Mouse (Mus musculus) neural tube, embryonic 15.5 days (tissue): ENCODE measurements around the gene Psma5. TPM values are rescaled to one million over a fixed set of nuclear protein-coding genes. Genes with fewer than 3 reads are reported as not detected.
"Not testable (repeated sequence)": the region's sequence is repeated elsewhere in the genome, so short reads cannot be mapped to it uniquely, and the experiment has no call there.

Source experiments
- ATAC-seq: fragments of 200-750 bp; cut with Nextera tagmentation; 2 replicates; pipeline ENCODE4 v1.8.0; 2017; ENCODE audit warnings: mild to moderate bottlenecking, moderate TSS enrichment, moderate library complexity; ENCODE audit not compliant: low FRiP score
- H3K27ac ChIP-seq: fragments of 300-500 bp; sonication (generic); replicated peaks from 2 replicates; pipeline ENCODE4 v1.5.1; 2015; ENCODE audit warnings: mild to moderate bottlenecking, inconsistent platforms
- H3K27me3 ChIP-seq: fragments of 300-500 bp; sonication (generic); replicated peaks from 2 replicates; pipeline ENCODE4 v1.6.1; 2015; ENCODE audit warnings: inconsistent platforms
- H3K36me3 ChIP-seq: fragments of 300-500 bp; sonication (generic); 2 replicates; pipeline ENCODE4 v1.6.1; 2015; ENCODE audit warnings: inconsistent platforms
- H3K4me1 ChIP-seq: fragments of 300-500 bp; sonication (generic); 2 replicates; pipeline ENCODE4 v1.6.1; 2015; ENCODE audit warnings: inconsistent platforms
- H3K4me2 ChIP-seq: fragments of 300-500 bp; sonication (generic); 2 replicates; pipeline ENCODE4 v1.6.1; 2015; ENCODE audit warnings: inconsistent platforms, mild to moderate bottlenecking, moderate library complexity
- H3K4me3 ChIP-seq: fragments of 300-500 bp; sonication (generic); replicated peaks from 2 replicates; pipeline ENCODE4 v1.5.1; 2015; ENCODE audit warnings: mild to moderate bottlenecking, inconsistent platforms
- H3K9ac ChIP-seq: fragments of 300-500 bp; sonication (generic); replicated peaks from 2 replicates; pipeline ENCODE4 v1.6.1; 2015; ENCODE audit warnings: mild to moderate bottlenecking, inconsistent platforms
- H3K9me3 ChIP-seq: fragments of 300-500 bp; sonication (generic); replicated peaks from 2 replicates; pipeline ENCODE4 v1.6.1; 2016; ENCODE audit warnings: inconsistent platforms
- WGBS: fragments of 180-500 bp; shearing (Covaris S2); methylation state at CpG from one replicate; pipeline ENCODE4 v1.1.7; 2015; ENCODE audit warnings: mixed read lengths; 5-methylcytosine and 5-hydroxymethylcytosine counted together
- polyA plus RNA-seq: library from polyadenylated mRNA; unstranded; fragments of >200 nt; fragmentation: Nextera tagmentation; extraction: Ambion mirVana; gene quantifications from 2 replicates; pipeline ENCODE4 v1.2.1, GENCODE M21; 2015

Gene Psma5
- polyA plus RNA-seq, 1 experiment from 2014 or later: 239 TPM

- H3K9ac ChIP-seq: peak within 1 kb of the TSS; percentile 37
- peaks cover 13% of the 10 kb centered on the region for H3K4me1 ChIP-seq
- 2% methylated on average over 44 of the region's 44 CpGs for WGBS
- no peak; the same call in 1 of the 2 replicates for ATAC-seq
- H3K4me2 ChIP-seq: peak within 1 kb of the TSS; percentile 72
- peak within 1 kb of the TSS; percentile 42 for H3K4me3 ChIP-seq
- H3K27me3 ChIP-seq: peaks cover 56% of the 10 kb centered on the region
- H3K9me3 ChIP-seq: no peaks in the 10 kb centered on the region
- H3K36me3 ChIP-seq: no peaks in the 10 kb centered on the region
- no peak within 1 kb of the TSS for H3K27ac ChIP-seq
Measured at GRCm38 (mm10) chr3:108226558-108227350, 30.0 kb upstream of the Psma5 start, which contains the start of gene Sypl2. Gene Sypl2 (minus strand): TSS chr3:108226648.

GRCm38 (mm10) chr3:108227521-108227920 is 29.2 kb upstream of the Psma5 start:
- H3K4me3 ChIP-seq: no peak overlapping the region
- H3K9ac ChIP-seq: no peak overlapping the region
- H3K4me2 ChIP-seq: no peak overlapping the region
- H3K36me3 ChIP-seq: no peaks in the 10 kb centered on the region
- H3K27ac ChIP-seq: no peak overlapping the region
- peaks cover 50% of the 10 kb centered on the region for H3K27me3 ChIP-seq
- WGBS: 80% methylated on average over 2 of the region's 2 CpGs
- no peak for ATAC-seq
- H3K4me1 ChIP-seq: peaks cover 13% of the 10 kb centered on the region
- no peaks in the 10 kb centered on the region for H3K9me3 ChIP-seq

- ATAC-seq: no peak
- H3K4me3 ChIP-seq: no peak overlapping the region
- 83% methylated on average over 4 of the region's 4 CpGs for WGBS
- H3K9me3 ChIP-seq: no peaks in the 10 kb centered on the region
- H3K9ac ChIP-seq: no peak overlapping the region
- peaks cover 14% of the 10 kb centered on the region for H3K27me3 ChIP-seq
- peaks cover 2% of the 10 kb centered on the region for H3K4me1 ChIP-seq
- H3K4me2 ChIP-seq: no peak overlapping the region
- no peak overlapping the region for H3K27ac ChIP-seq
- no peaks in the 10 kb centered on the region for H3K36me3 ChIP-seq
Measured at GRCm38 (mm10) chr3:108231646-108232045, 25.1 kb upstream of the Psma5 start.

GRCm38 (mm10) chr3:108237474-108238102 is 19.1 kb upstream of the Psma5 start:
- not testable (repeated sequence) for H3K27me3 ChIP-seq, H3K4me1 ChIP-seq, H3K36me3 ChIP-seq, ATAC-seq, H3K9me3 ChIP-seq, H3K9ac ChIP-seq, H3K4me3 ChIP-seq, H3K27ac ChIP-seq, H3K4me2 ChIP-seq
- WGBS: 90% methylated on average over 4 of the region's 4 CpGs

GRCm38 (mm10) chr3:108241243-108241839 is 15.4 kb upstream of the Psma5 start:
- no peak for ATAC-seq
- no peaks in the 10 kb centered on the region for H3K27me3 ChIP-seq
- H3K4me1 ChIP-seq: no peaks in the 10 kb centered on the region
- H3K4me2 ChIP-seq: no peak overlapping the region
- H3K36me3 ChIP-seq: no peaks in the 10 kb centered on the region
- 93% methylated on average over 3 of the region's 3 CpGs for WGBS
- no peaks in the 10 kb centered on the region; the same call in 1 of the 2 replicates for H3K9me3 ChIP-seq
- no peak overlapping the region for H3K27ac ChIP-seq
- H3K9ac ChIP-seq: no peak overlapping the region
- H3K4me3 ChIP-seq: no peak overlapping the region

GRCm38 (mm10) chr3:108246857-108247256 is 9.9 kb upstream of the Psma5 start:
- Histone ChIP-seq H3K4me2 (no peak overlapping the region), H3K27me3 (no peaks in the 10 kb centered on the region), H3K9ac (no peak overlapping the region), H3K4me1 (no peaks in the 10 kb centered on the region), H3K9me3 (no peaks in the 10 kb centered on the region), H3K4me3 (no peak overlapping the region), H3K27ac (no peak overlapping the region), H3K36me3 (no peaks in the 10 kb centered on the region)
- no peak for ATAC-seq
- WGBS: 87% methylated on average over 2 of the region's 2 CpGs

- Histone ChIP-seq H3K36me3 (peaks cover 9% of the 10 kb centered on the region), H3K27ac (no peak overlapping the region), H3K27me3 (no peaks in the 10 kb centered on the region), H3K4me2 (peak overlapping the region; percentile 79), H3K4me1 (peaks cover 27% of the 10 kb centered on the region), H3K4me3 (peak overlapping the region; percentile 100), H3K9ac (peak overlapping the region; percentile 94), H3K9me3 (no peaks in the 10 kb centered on the region)
- WGBS: 76% methylated on average over 3 of the region's 3 CpGs
- no peak for ATAC-seq
Measured at GRCm38 (mm10) chr3:108257831-108258500, 1.2 kb downstream of the Psma5 start.

- H3K4me1 ChIP-seq: peaks cover 27% of the 10 kb centered on the region
- no peak overlapping the region for H3K27ac ChIP-seq
- no peaks in the 10 kb centered on the region for H3K9me3 ChIP-seq
- peaks cover 10% of the 10 kb centered on the region for H3K36me3 ChIP-seq
- H3K4me3 ChIP-seq: no peak overlapping the region
- H3K9ac ChIP-seq: no peak overlapping the region
- H3K4me2 ChIP-seq: no peak overlapping the region
- H3K27me3 ChIP-seq: no peaks in the 10 kb centered on the region
- ATAC-seq: no peak
- WGBS: 63% methylated on average over 3 of the region's 3 CpGs
Measured at GRCm38 (mm10) chr3:108259319-108259718, 2.6 kb downstream of the Psma5 start.

GRCm38 (mm10) chr3:108279495-108279894 is 22.8 kb downstream of the Psma5 start:
- H3K4me2 ChIP-seq, H3K9ac ChIP-seq, H3K27ac ChIP-seq, H3K9me3 ChIP-seq, H3K4me3 ChIP-seq, H3K27me3 ChIP-seq, ATAC-seq: not testable (repeated sequence)
- WGBS: 83% methylated on average over 5 of the region's 5 CpGs
- H3K36me3 ChIP-seq: peaks cover 37% of the 10 kb centered on the region
- H3K4me1 ChIP-seq: peaks cover 10% of the 10 kb centered on the region

- Histone ChIP-seq H3K4me2 (peak overlapping the region; percentile 77), H3K27ac (peak overlapping the region; percentile 84), H3K9me3 (no peaks in the 10 kb centered on the region), H3K36me3 (peaks cover 10% of the 10 kb centered on the region), H3K4me3 (peak overlapping the region; percentile 94), H3K9ac (no peak overlapping the region; the same call in 1 of the 2 replicates), H3K4me1 (peaks cover 40% of the 10 kb centered on the region), H3K27me3 (no peaks in the 10 kb centered on the region)
- WGBS: 21% methylated on average over 12 of the region's 12 CpGs
- no peak for ATAC-seq
Measured at GRCm38 (mm10) chr3:108282401-108283240, 25.9 kb downstream of the Psma5 start.

GRCm38 (mm10) chr3:108283241-108283561 is 26.5 kb downstream of the Psma5 start:
- peak; percentile 3; the same call in 1 of the 2 replicates for ATAC-seq
- peak overlapping the region; percentile 84 for H3K27ac ChIP-seq
- WGBS: 10% methylated on average over 6 of the region's 6 CpGs

More at GRCm38 (mm10) chr3:108283241-108283561, 26.5 kb downstream of the Psma5 start:
- Histone ChIP-seq H3K36me3 (peaks cover 6% of the 10 kb centered on the region), H3K4me1 (peaks cover 46% of the 10 kb centered on the region), H3K4me2 (peak overlapping the region; percentile 77), H3K9ac (peak overlapping the region; percentile 97), H3K4me3 (peak overlapping the region; percentile 94), H3K9me3 (no peaks in the 10 kb centered on the region), H3K27me3 (no peaks in the 10 kb centered on the region)
